8 mouse cellular contexts compared by ENCODE assay signal in genomic region chr11:117266906-117267721, GRCm38 (mm10).
A peak's percentile ranks its signal among the peaks of the same experiment; 100 is the strongest.
DNase-seq lines count a peak whose midpoint lies in the region; ATAC-seq and TF ChIP-seq lines count a peak whose summit lies in the region.

No protein-coding gene starts in this region.

- peak; percentile 56 for ATAC-seq in lung, postnatal 0 days

- peak overlapping the region; percentile 77 for H3K4me2 ChIP-seq in lung, postnatal 0 days (replicated peaks; ENCODE audit: low read depth, low read length)

- DNase-seq in layer of hippocampus, adult 2 months (ENCODE audit: low spot score in 2 of 2), result no peak
- no peak for DNase-seq in layer of hippocampus, postnatal 25 days (ENCODE audit: extremely low spot score in 1 of 2, low spot score in 1 of 2)
- DNase-seq in brain, embryonic 14.5 days (ENCODE audit: low read depth), result peak; percentile 91
- peak; percentile 76 for DNase-seq in heart, adult 2 months
- DNase-seq in kidney, adult 8-10 months, result peak; percentile 35 to 48
- peak; percentile 73 for DNase-seq in lung, postnatal 0 days (ENCODE audit: low spot score)
- DNase-seq in retina, embryonic 14.5 days (ENCODE audit: low spot score), result peak; percentile 83
- DNase-seq in frontal cortex, postnatal 14 days (ENCODE audit: low spot score in 2 of 2), result no peak

- peak overlapping the region; percentile 80 for H3K4me3 ChIP-seq in layer of hippocampus, adult 2 months
- H3K4me3 ChIP-seq in heart, adult 2 months, result peak overlapping the region; percentile 94
- peak overlapping the region; percentile 60 for H3K4me3 ChIP-seq in lung, postnatal 0 days (ENCODE audit: low read depth, low read length)

- intact Hi-C loops in heart, adult 2 months (cut with DNase I), result loop anchor here (1.0 kb wide), 1 partner anchor 29 kb away; no protein-coding TSS in a partner anchor

- peak; percentile 63 for TF ChIP-seq CTCF in layer of hippocampus, adult 2 months (conservative IDR thresholded peaks at IDR 0.05)
- peak; percentile 58; the same call in 1 of the 2 replicates for TF ChIP-seq CTCF in brain, embryonic 14.5 days (IDR thresholded peaks at IDR 0.05; ENCODE audit: borderline replicate concordance, extremely low read depth, insufficient read depth, insufficient read length)
- TF ChIP-seq CTCF in heart, adult 2 months (IDR thresholded peaks at IDR 0.05), result peak; percentile 68
- peak; percentile 54 for TF ChIP-seq CTCF in lung, postnatal 0 days (IDR thresholded peaks at IDR 0.05)

- peaks cover 5% of the 10 kb centered on the region for H3K79me2 ChIP-seq in heart, adult 2 months (replicated peaks; ENCODE audit: control insufficient read depth, insufficient read depth, low read length)

- H3K9ac ChIP-seq in heart, adult 2 months (ENCODE audit: low read depth, low read length), result peak overlapping the region; percentile 82
- H3K9ac ChIP-seq in lung, postnatal 0 days (replicated peaks; ENCODE audit: low read depth), result peak overlapping the region; percentile 62

- no peaks in the 10 kb centered on the region for H3K9me3 ChIP-seq in lung, postnatal 0 days (ENCODE audit: low read length)

- no peaks in the 10 kb centered on the region; the same call in 1 of the 2 replicates for H3K36me3 ChIP-seq in heart, adult 2 months (ENCODE audit: control insufficient read depth, insufficient read depth, low read length)
- no peaks in the 10 kb centered on the region for H3K36me3 ChIP-seq in lung, postnatal 0 days (ENCODE audit: insufficient read depth, low read length)

- WGBS in heart, adult 2 months, result under 1% methylated on average over 37 of the region's 37 CpGs
- 3% methylated on average over 37 of the region's 37 CpGs for WGBS in lung, postnatal 0 days

- peak overlapping the region; percentile 85 for H3K27ac ChIP-seq in layer of hippocampus, adult 2 months
- H3K27ac ChIP-seq in heart, adult 2 months, result peak overlapping the region; percentile 94
- peak overlapping the region; percentile 88 for H3K27ac ChIP-seq in lung, postnatal 0 days (ENCODE audit: low read length)

- TF ChIP-seq EP300 in heart, adult 2 months (IDR thresholded peaks at IDR 0.05; ENCODE audit: insufficient read depth, low read depth, low read length), result peak; percentile 61; the same call in 1 of the 2 replicates
- TF ChIP-seq EP300 in lung, postnatal 0 days (IDR thresholded peaks at IDR 0.05), result no peak; the same call in 1 of the 2 replicates

- no peaks in the 10 kb centered on the region for H3K27me3 ChIP-seq in heart, adult 2 months (ENCODE audit: control insufficient read depth, insufficient read depth, low read length)
- H3K27me3 ChIP-seq in lung, postnatal 0 days (replicated peaks; ENCODE audit: insufficient read depth, low read length), result no peaks in the 10 kb centered on the region

- TF ChIP-seq POLR2A in brain, embryonic 14.5 days (IDR thresholded peaks at IDR 0.05; ENCODE audit: borderline replicate concordance, extremely low read depth, insufficient read depth, insufficient read length, poor library complexity, severe bottlenecking), result no peak
- TF ChIP-seq POLR2A in heart, adult 2 months (IDR thresholded peaks at IDR 0.05; ENCODE audit: insufficient read depth, low read depth, low read length), result peak; percentile 73

- H3K4me1 ChIP-seq in heart, adult 2 months (ENCODE audit: control insufficient read depth, insufficient read depth, low read length), result peaks cover 28% of the 10 kb centered on the region
- H3K4me1 ChIP-seq in lung, postnatal 0 days (ENCODE audit: insufficient read depth, low read depth, low read length), result peaks cover 16% of the 10 kb centered on the region

Comparison
In these comparisons a context has a peak if more than half of its experiments do, and no peak if none do; other contexts are left out.
1. DNase-seq: peak in brain, embryonic 14.5 days (single experiment), heart, adult 2 months (2 of 2), kidney, adult 8-10 months (2 of 2), lung, postnatal 0 days (single experiment) and retina, embryonic 14.5 days (single experiment); none in layer of hippocampus, adult 2 months (0 of 2), layer of hippocampus, postnatal 25 days (0 of 2) and frontal cortex, postnatal 14 days (0 of 2).
2. Peak in every context shown above with its lines, with median percentiles within 50 percentile points of each other: H3K27ac ChIP-seq, H3K4me3 ChIP-seq and CTCF ChIP-seq.